Mouse (Mus musculus) intestine, embryonic 16.5 days (tissue): ENCODE results near the gene Gm8857. TPM values are rescaled to one million over a fixed set of nuclear protein-coding genes. Genes with fewer than 3 reads are reported as not detected.
"Not testable (repeated sequence)": the region's sequence is repeated elsewhere in the genome, so short reads cannot be mapped to it uniquely, and the experiment has no call there.

Experiments
- ATAC-seq: fragments of 200-750 bp; cut with Nextera tagmentation; 2 replicates; pipeline ENCODE4 v1.8.0; 2017; ENCODE audit warnings: moderate TSS enrichment, moderate library complexity
- H3K27ac ChIP-seq: fragments of 300-500 bp; sonication (generic); 2 replicates; pipeline ENCODE4 v1.5.1; 2014; ENCODE audit warnings: mild to moderate bottlenecking, low read length
- H3K27me3 ChIP-seq: fragments of 300-500 bp; sonication (generic); replicated peaks from 2 replicates; pipeline ENCODE4 v1.6.1; 2014; ENCODE audit warnings: low read length, control low read depth, mixed read lengths; ENCODE audit not compliant: control insufficient read depth, insufficient read depth
- H3K36me3 ChIP-seq: fragments of 300-500 bp; sonication (generic); 2 replicates; pipeline ENCODE4 v1.6.1; 2014; ENCODE audit warnings: low read length, control low read depth; ENCODE audit not compliant: control insufficient read depth, insufficient read depth
- H3K4me1 ChIP-seq: fragments of 300-500 bp; sonication (generic); 2 replicates; pipeline ENCODE4 v1.6.1; 2014; ENCODE audit warnings: low read length, control low read depth, mixed read lengths; ENCODE audit not compliant: control insufficient read depth, insufficient read depth
- H3K4me2 ChIP-seq: fragments of 300-500 bp; sonication (generic); 2 replicates; pipeline ENCODE4 v1.6.1; 2014; ENCODE audit warnings: low read depth, low read length, control low read depth
- H3K4me3 ChIP-seq: fragments of 300-500 bp; sonication (generic); 2 replicates; pipeline ENCODE4 v1.5.1; 2014; ENCODE audit warnings: mild to moderate bottlenecking, low read length
- H3K9ac ChIP-seq: fragments of 300-500 bp; sonication (generic); 2 replicates; pipeline ENCODE4 v1.6.1; 2014; ENCODE audit warnings: low read depth, low read length
- H3K9me3 ChIP-seq: fragments of 300-500 bp; sonication (generic); 2 replicates; pipeline ENCODE4 v1.6.1; 2016; ENCODE audit warnings: low read length, control low read depth; ENCODE audit not compliant: control insufficient read depth
- WGBS: fragments of 180-500 bp; shearing (Covaris S2); extraction: QIAGEN DNeasy Blood & Tissue Kit; methylation state at CpG from one replicate; pipeline ENCODE4 v1.1.7; 2014; 5-methylcytosine and 5-hydroxymethylcytosine counted together
- polyA plus RNA-seq: library from polyadenylated mRNA; unstranded; fragments of >200 nt; fragmentation: Nextera tagmentation; extraction: Ambion mirVana; gene quantifications from 2 replicates; pipeline ENCODE4 v1.2.1, GENCODE M21; 2015

Gm8857 gene
- polyA plus RNA-seq, result not detected in 2 replicates

DNA sequence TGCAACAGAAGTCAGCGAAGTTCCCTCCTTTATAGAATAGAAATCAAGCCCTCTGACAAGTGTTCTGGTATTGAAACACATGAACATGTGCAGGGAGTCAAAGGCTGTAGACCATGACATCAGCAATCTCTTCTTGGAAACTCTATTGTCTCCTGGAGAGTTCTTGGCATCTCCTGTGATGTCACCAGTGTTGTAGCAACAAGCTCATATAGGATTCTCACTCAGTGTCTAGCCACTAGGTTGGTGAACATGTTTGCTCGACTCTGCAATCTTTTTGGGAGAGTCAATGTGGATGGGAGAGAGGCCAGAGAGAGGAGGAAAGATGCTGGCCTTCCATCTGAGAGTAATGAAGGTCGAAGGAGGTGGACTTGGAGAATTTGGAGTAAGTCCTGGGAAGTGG is at the start of gene Gm8857, which contains the start of gene Gm8871:
TSS of gene Gm8857 (plus strand) at position 303 of the 400 bp plus-strand sequence.
TSS of gene Gm8871 (plus strand) at position 301 of the 400 bp plus-strand sequence.
- H3K36me3 ChIP-seq, H3K9ac ChIP-seq, H3K4me3 ChIP-seq, H3K9me3 ChIP-seq, H3K27ac ChIP-seq, H3K27me3 ChIP-seq, H3K4me1 ChIP-seq, H3K4me2 ChIP-seq, ATAC-seq: not testable (repeated sequence)
- 75% methylated on average over 2 of the region's 3 CpGs for WGBS

DNA sequence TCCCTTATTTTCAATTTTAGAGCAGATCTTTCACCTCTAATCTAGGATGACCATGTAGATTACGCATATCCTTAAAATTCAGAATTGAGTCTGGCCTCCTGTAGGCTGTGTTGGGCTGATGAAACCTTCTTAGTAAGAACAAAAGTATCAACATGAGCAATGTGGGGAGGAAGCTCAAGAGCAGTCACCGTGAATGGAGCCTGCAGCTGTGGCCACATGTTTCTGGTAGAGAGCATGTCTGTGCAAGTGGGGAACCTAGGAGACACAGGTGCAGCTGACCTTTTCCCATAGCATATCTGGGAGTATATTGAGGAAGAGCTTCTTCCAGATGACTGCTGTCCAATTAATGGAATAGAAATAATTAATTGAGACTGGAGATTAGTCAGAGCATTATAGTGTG is 5.9 kb downstream of the Gm8857 start:
- H3K27ac ChIP-seq, ATAC-seq, H3K27me3 ChIP-seq, H3K4me3 ChIP-seq, H3K9me3 ChIP-seq, H3K4me1 ChIP-seq, H3K4me2 ChIP-seq, H3K9ac ChIP-seq, H3K36me3 ChIP-seq: not testable (repeated sequence)
- WGBS, result 86% methylated on average over 2 of the region's 2 CpGs

DNA sequence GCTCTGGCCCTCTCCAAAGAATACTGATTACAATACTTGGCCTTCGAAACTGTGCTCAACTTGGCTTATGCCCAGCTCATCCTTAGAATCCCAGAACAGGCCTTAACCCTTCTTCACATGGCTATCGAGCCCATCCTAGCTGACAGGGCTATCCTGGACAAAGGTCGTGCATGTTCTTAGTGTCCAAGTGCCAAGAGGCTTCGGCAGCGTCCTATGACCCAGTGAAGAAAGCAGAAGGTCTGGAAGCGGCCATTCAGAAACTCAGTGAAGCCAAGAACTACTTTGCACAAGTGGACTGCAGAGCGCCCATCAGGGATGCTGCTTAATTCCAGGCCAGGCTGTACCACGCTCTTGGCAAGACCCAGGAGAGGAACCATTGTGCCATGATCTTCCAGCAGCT is 10.4 kb downstream of the Gm8857 start:
- H3K4me3 ChIP-seq, H3K4me2 ChIP-seq, H3K36me3 ChIP-seq, H3K27ac ChIP-seq, H3K4me1 ChIP-seq, H3K9me3 ChIP-seq, H3K9ac ChIP-seq, H3K27me3 ChIP-seq, ATAC-seq: not testable (repeated sequence)
- 91% methylated on average over 5 of the region's 8 CpGs for WGBS

Other genes starting within 250 kb of the Gm8857 start
- gene Gm8871, start within 50 bp of the Gm8857 start, polyA plus RNA-seq, result not detected in 2 replicates
- not detected in 2 replicates for gene Gm8879, start 179.8 kb downstream of the Gm8857 start, polyA plus RNA-seq
- gene Gm5861, start 235.3 kb downstream of the Gm8857 start, polyA plus RNA-seq, result not detected in 2 replicates